Mouse (Mus musculus) heart, embryonic 14.5 days (tissue): ENCODE data around the gene Prps1. TPM values are rescaled to one million over a fixed set of nuclear protein-coding genes. Genes with fewer than 3 reads are reported as not detected.

Experiments
- ATAC-seq: fragments of 200-750 bp; cut with Nextera tagmentation; 2 replicates; pipeline ENCODE4 v1.8.0; 2017; ENCODE audit warnings: low read depth, moderate TSS enrichment; ENCODE audit not compliant: insufficient number of reproducible peaks, insufficient read depth, low FRiP score
- H3K27ac ChIP-seq, 2 experiments: fragments of 200-500 bp in 1 of 2; fragments of 300-500 bp in 1 of 2; sonication (generic) in 1 of 2; replicated peaks in 1 of 2; 2 replicates each; pipeline ENCODE4 v1.5.1; 2012 to 2014; ENCODE audit warnings: low read depth in 2 of 2, low read length in 2 of 2, control low read depth in 1 of 2, mild to moderate bottlenecking in 1 of 2, mixed read lengths in 1 of 2; ENCODE audit not compliant: control insufficient read depth in 1 of 2, insufficient read depth in 1 of 2
- H3K27me3 ChIP-seq: fragments of 300-500 bp; sonication (generic); 2 replicates; pipeline ENCODE4 v1.6.1; 2014; ENCODE audit warnings: mild to moderate bottlenecking, low read length, control low read depth; ENCODE audit not compliant: control insufficient read depth, insufficient read depth
- H3K36me3 ChIP-seq: fragments of 300-500 bp; sonication (generic); 2 replicates; pipeline ENCODE4 v1.6.1; 2014; ENCODE audit warnings: mild to moderate bottlenecking, control low read depth, low read length, mixed read lengths; ENCODE audit not compliant: control insufficient read depth, insufficient read depth
- H3K4me1 ChIP-seq, 2 experiments: fragments of 200-500 bp in 1 of 2; fragments of 300-500 bp in 1 of 2; sonication (generic) in 1 of 2; 2 replicates each; pipeline ENCODE4 v1.6.1; 2012 to 2014; ENCODE audit warnings: low read length in 2 of 2, control low read depth in 1 of 2, mixed read lengths in 1 of 2; ENCODE audit not compliant: control insufficient read depth in 2 of 2, insufficient read depth in 2 of 2
- H3K4me2 ChIP-seq: fragments of 300-500 bp; sonication (generic); 2 replicates; pipeline ENCODE4 v1.6.1; 2014; ENCODE audit warnings: mild to moderate bottlenecking, low read length
- H3K4me3 ChIP-seq, 2 experiments: fragments of 200-500 bp in 1 of 2; fragments of 300-500 bp in 1 of 2; sonication (generic) in 1 of 2; 2 replicates each; pipeline ENCODE4 v1.5.1; 2012 to 2014; ENCODE audit warnings: low read length in 2 of 2, mild to moderate bottlenecking in 2 of 2, control low read depth in 1 of 2, low read depth in 1 of 2, moderate library complexity in 1 of 2; ENCODE audit not compliant: control insufficient read depth in 1 of 2, insufficient read depth in 1 of 2
- H3K9ac ChIP-seq: fragments of 300-500 bp; sonication (generic); 2 replicates; pipeline ENCODE4 v1.6.1; 2014; ENCODE audit warnings: mild to moderate bottlenecking, low read length
- H3K9me3 ChIP-seq: fragments of 300-500 bp; sonication (generic); 2 replicates; pipeline ENCODE4 v1.6.1; 2016; ENCODE audit warnings: low read length, control low read depth; ENCODE audit not compliant: control insufficient read depth
- WGBS: fragments of 180-500 bp; shearing (Covaris S2); extraction: QIAGEN DNeasy Blood & Tissue Kit; methylation state at CpG from one replicate; pipeline ENCODE4 v1.1.7; 2014; 5-methylcytosine and 5-hydroxymethylcytosine counted together
- polyA plus RNA-seq: library from polyadenylated mRNA; unstranded; fragments of >200 nt; fragmentation: Nextera tagmentation; extraction: Ambion mirVana; gene quantifications from 2 replicates; pipeline ENCODE4 v1.2.1, GENCODE M21; 2014

Prps1 gene
- polyA plus RNA-seq, 1 experiment from 2014 or later, result 60.8 TPM

GRCm38 (mm10) chrX:140432786-140433185 lies 23.6 kb upstream of the Prps1 start:
- Histone ChIP-seq H3K9me3 (no peaks in the 10 kb centered on the region), H3K27me3 (no peaks in the 10 kb centered on the region), H3K36me3 (no peaks in the 10 kb centered on the region), H3K4me3 (no peak overlapping the region), H3K27ac (no peak overlapping the region), H3K4me1 (peaks cover 0 to 2% of the 10 kb centered on the region in 2 experiments; a peak in 1 of 4 replicates), H3K9ac (no peak overlapping the region), H3K4me2 (peak overlapping the region; percentile 35; the same call in 1 of the 2 replicates)
- peak; percentile 24; the same call in 1 of the 2 replicates for ATAC-seq
- 74% methylated on average over 11 of the region's 11 CpGs for WGBS

- Histone ChIP-seq H3K9me3 (no peaks in the 10 kb centered on the region), H3K27me3 (no peaks in the 10 kb centered on the region), H3K36me3 (no peaks in the 10 kb centered on the region), H3K4me1 (peaks cover 0 to 2% of the 10 kb centered on the region in 2 experiments; a peak in 1 of 4 replicates), H3K4me3 (no peak overlapping the region), H3K9ac (no peak overlapping the region), H3K27ac (no peak overlapping the region), H3K4me2 (no peak overlapping the region)
- ATAC-seq, result no peak
Observed at GRCm38 (mm10) chrX:140437906-140438305, 18.5 kb upstream of the Prps1 start.

GRCm38 (mm10) chrX:140445551-140445950 lies 10.9 kb upstream of the Prps1 start:
- H3K27ac ChIP-seq, result no peak overlapping the region
- no peak overlapping the region for H3K9ac ChIP-seq
- no peaks in the 10 kb centered on the region for H3K4me1 ChIP-seq
- H3K4me3 ChIP-seq, result no peak overlapping the region
- no peak overlapping the region for H3K4me2 ChIP-seq
- H3K36me3 ChIP-seq, result no peaks in the 10 kb centered on the region
- H3K9me3 ChIP-seq, result no peaks in the 10 kb centered on the region
- WGBS, result 75% methylated on average over 13 of the region's 13 CpGs
- ATAC-seq, result no peak
- H3K27me3 ChIP-seq, result no peaks in the 10 kb centered on the region

- ATAC-seq, result no peak
- H3K4me1 ChIP-seq, result no peaks in the 10 kb centered on the region
- H3K9ac ChIP-seq, result no peak overlapping the region
- H3K36me3 ChIP-seq, result no peaks in the 10 kb centered on the region
- 73% methylated on average over 3 of the region's 3 CpGs for WGBS
- no peak overlapping the region for H3K4me2 ChIP-seq
- H3K27me3 ChIP-seq, result no peaks in the 10 kb centered on the region
- H3K27ac ChIP-seq, result no peak overlapping the region
- H3K4me3 ChIP-seq, result no peak overlapping the region
- no peaks in the 10 kb centered on the region for H3K9me3 ChIP-seq
Observed at GRCm38 (mm10) chrX:140450071-140450470, 6.3 kb upstream of the Prps1 start.

- H3K4me2 ChIP-seq, result peak overlapping the region; percentile 70
- no peaks in the 10 kb centered on the region for H3K4me1 ChIP-seq
- no peaks in the 10 kb centered on the region for H3K9me3 ChIP-seq
- H3K27me3 ChIP-seq, result no peaks in the 10 kb centered on the region
- peak overlapping the region in 1 of 2 experiments; percentile 41; a peak in 1 of 4 replicates for H3K27ac ChIP-seq
- peak overlapping the region; percentile 53 to 60 for H3K4me3 ChIP-seq
- peak overlapping the region; percentile 69 for H3K9ac ChIP-seq
- ATAC-seq, result peak; percentile 13; the same call in 1 of the 2 replicates
- WGBS, result 21% methylated on average over 39 of the region's 39 CpGs
- no peaks in the 10 kb centered on the region for H3K36me3 ChIP-seq
Observed at GRCm38 (mm10) chrX:140456751-140457491, 508 bp downstream of the Prps1 start.

- 23% methylated on average over 12 of the region's 12 CpGs for WGBS
- H3K27ac ChIP-seq, result no peak overlapping the region
Observed at GRCm38 (mm10) chrX:140457502-140457901, 1.1 kb downstream of the Prps1 start.

GRCm38 (mm10) chrX:140478231-140478630 lies 21.8 kb downstream of the Prps1 start:
- peaks cover 16% of the 10 kb centered on the region for H3K36me3 ChIP-seq
- H3K4me2 ChIP-seq, result no peak overlapping the region
- H3K9me3 ChIP-seq, result no peaks in the 10 kb centered on the region
- 85% methylated on average over 6 of the region's 6 CpGs for WGBS
- H3K4me3 ChIP-seq, result no peak overlapping the region
- no peak overlapping the region for H3K9ac ChIP-seq
- H3K4me1 ChIP-seq, result no peaks in the 10 kb centered on the region
- ATAC-seq, result no peak
- H3K27me3 ChIP-seq, result no peaks in the 10 kb centered on the region
- no peak overlapping the region for H3K27ac ChIP-seq

More at GRCm38 (mm10) chrX:140457502-140457901, 1.1 kb downstream of the Prps1 start:
- no peaks in the 10 kb centered on the region for H3K4me1 ChIP-seq
- no peak for ATAC-seq
- H3K4me3 ChIP-seq, result peak overlapping the region; percentile 53 to 60
- H3K27me3 ChIP-seq, result no peaks in the 10 kb centered on the region
- peak overlapping the region; percentile 70 for H3K4me2 ChIP-seq
- no peaks in the 10 kb centered on the region for H3K9me3 ChIP-seq
- H3K9ac ChIP-seq, result peak overlapping the region; percentile 69
- H3K36me3 ChIP-seq, result no peaks in the 10 kb centered on the region
